Mouse (Mus musculus) forebrain, embryonic 11.5 days (tissue): ENCODE measurements around the gene Trmt61a. TPM values are rescaled to one million over a fixed set of nuclear protein-coding genes. Genes with fewer than 3 reads are reported as not detected.

Experiments used
- polyA plus RNA-seq: library from polyadenylated mRNA; unstranded; fragments of >200 nt; fragmentation: Nextera tagmentation; extraction: Ambion mirVana; gene quantifications from 2 replicates; pipeline ENCODE4 v1.2.1, GENCODE M21; 2014

Gene Trmt61a
- polyA plus RNA-seq, 1 experiment from 2014 or later: 12.9 TPM

Other genes starting within 250 kb of the Trmt61a start
- 1.5 and 2.0 TPM in 2 replicates for gene Tnfaip2, start 235.6 kb upstream of the Trmt61a start, polyA plus RNA-seq
- gene Gm266, start 192.3 kb upstream of the Trmt61a start, polyA plus RNA-seq: 4.7 and 5.0 TPM in 2 replicates
- 673 and 736 TPM in 2 replicates for gene Eif5, start 140.1 kb upstream of the Trmt61a start, polyA plus RNA-seq
- 69.1 and 81.1 TPM in 2 replicates for gene Mark3, start 103.6 kb upstream of the Trmt61a start, polyA plus RNA-seq
- gene Ckb, start 5.8 kb upstream of the Trmt61a start, polyA plus RNA-seq: 2,325 and 2,523 TPM in 2 replicates
- gene Bag5, start 35.2 kb downstream of the Trmt61a start, polyA plus RNA-seq: 65.2 and 67.7 TPM in 2 replicates
- gene Apopt1, start 35.2 kb downstream of the Trmt61a start, polyA plus RNA-seq: 55.4 and 55.5 TPM in 2 replicates
- 226 and 247 TPM in 2 replicates for gene Klc1, start 80.7 kb downstream of the Trmt61a start, polyA plus RNA-seq
- 19.6 and 20.1 TPM in 2 replicates for gene Xrcc3, start 135.8 kb downstream of the Trmt61a start, polyA plus RNA-seq
- gene Zfyve21, start 136.1 kb downstream of the Trmt61a start, polyA plus RNA-seq: 66.5 and 68.4 TPM in 2 replicates
- 6.3 and 7.6 TPM in 2 replicates for gene Ppp1r13b, start 230.0 kb downstream of the Trmt61a start, polyA plus RNA-seq